Mouse (Mus musculus) midbrain, embryonic 12.5 days (tissue): ENCODE results near the gene Bckdk. TPM values are rescaled to one million over a fixed set of nuclear protein-coding genes. Genes with fewer than 3 reads are reported as not detected.
"Not testable (repeated sequence)": the region's sequence is repeated elsewhere in the genome, so short reads cannot be mapped to it uniquely, and the experiment has no call there.

Source experiments
- ATAC-seq: fragments of 200-750 bp; cut with Nextera tagmentation; 2 replicates; pipeline ENCODE4 v1.8.0; 2017; ENCODE audit warnings: low read depth, moderate TSS enrichment, moderate library complexity; ENCODE audit not compliant: low FRiP score
- H3K27ac ChIP-seq: fragments of 300-500 bp; sonication (generic); replicated peaks from 2 replicates; pipeline ENCODE4 v1.5.1; 2016; ENCODE audit warnings: mild to moderate bottlenecking
- H3K27me3 ChIP-seq: fragments of 300-500 bp; sonication (generic); 2 replicates; pipeline ENCODE4 v1.6.1; 2016; ENCODE audit warnings: mild to moderate bottlenecking
- H3K36me3 ChIP-seq: fragments of 300-500 bp; sonication (generic); 2 replicates; pipeline ENCODE4 v1.6.1; 2016
- H3K4me1 ChIP-seq: fragments of 300-500 bp; sonication (generic); 2 replicates; pipeline ENCODE4 v1.6.1; 2016
- H3K4me2 ChIP-seq: fragments of 300-500 bp; sonication (generic); replicated peaks from 2 replicates; pipeline ENCODE4 v1.6.1; 2016; ENCODE audit warnings: mild to moderate bottlenecking, moderate library complexity
- H3K4me3 ChIP-seq: fragments of 300-500 bp; sonication (generic); 2 replicates; pipeline ENCODE4 v1.5.1; 2016; ENCODE audit warnings: mild to moderate bottlenecking
- H3K9ac ChIP-seq: fragments of 300-500 bp; sonication (generic); replicated peaks from 2 replicates; pipeline ENCODE4 v1.6.1; 2016; ENCODE audit warnings: mild to moderate bottlenecking, moderate library complexity
- H3K9me3 ChIP-seq: fragments of 300-500 bp; sonication (generic); 2 replicates; pipeline ENCODE4 v1.6.1; 2016; ENCODE audit warnings: mild to moderate bottlenecking
- WGBS: fragments of 180-500 bp; shearing (Covaris S2); methylation state at CpG from one replicate; pipeline ENCODE4 v1.1.7; 2016; 5-methylcytosine and 5-hydroxymethylcytosine counted together
- polyA plus RNA-seq: library from polyadenylated mRNA; unstranded; fragments of >200 nt; fragmentation: Nextera tagmentation; extraction: Ambion mirVana; gene quantifications from 2 replicates; pipeline ENCODE4 v1.2.1, GENCODE M21; 2016

The Bckdk gene
- polyA plus RNA-seq, 1 experiment from 2014 or later = 83.7 TPM

DNA sequence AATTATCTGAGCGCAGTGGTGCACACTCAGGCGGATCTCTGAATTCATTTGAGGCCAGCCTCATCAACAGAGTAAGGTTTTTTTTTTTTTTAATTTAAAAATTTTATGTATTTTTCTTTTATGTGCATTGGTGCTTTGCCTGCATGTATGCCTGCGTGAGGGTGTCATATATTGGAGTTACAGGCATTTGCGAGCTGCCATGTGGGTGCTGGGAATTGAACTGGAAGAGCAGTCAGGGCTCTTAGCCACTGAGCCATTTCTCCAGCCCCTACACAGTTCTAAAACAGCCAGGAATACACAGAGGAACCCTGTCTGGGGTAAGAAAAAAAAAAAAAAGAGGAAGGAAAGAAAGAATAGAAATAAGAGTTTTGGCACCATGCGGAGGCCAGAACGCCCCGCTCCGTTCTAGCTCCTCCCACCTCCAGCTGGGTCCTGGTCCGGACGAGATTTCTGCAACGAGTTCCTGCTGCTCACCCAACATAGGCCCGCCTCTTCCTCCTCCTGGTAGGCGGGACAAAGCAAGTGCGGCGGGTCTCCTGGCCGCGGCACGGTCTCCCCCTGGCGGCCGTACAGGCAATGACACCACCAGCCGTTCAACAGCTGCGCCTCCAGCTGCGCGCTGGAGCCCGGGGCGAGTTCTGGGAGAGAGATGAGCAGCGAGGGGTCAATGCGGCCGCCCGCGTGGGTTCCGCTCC lies 31.3 kb downstream of the Bckdk start:
- peak; percentile 94 for ATAC-seq
- H3K4me3 ChIP-seq = peak overlapping the region; percentile 56
- H3K36me3 ChIP-seq = no peaks in the 10 kb centered on the region
- H3K4me2 ChIP-seq = peak overlapping the region; percentile 88
- peaks cover 13% of the 10 kb centered on the region for H3K27me3 ChIP-seq
- peaks cover 18% of the 10 kb centered on the region for H3K4me1 ChIP-seq
- 6% methylated on average over 31 of the region's 32 CpGs for WGBS
- H3K9me3 ChIP-seq = no peaks in the 10 kb centered on the region
- peak overlapping the region; percentile 43 for H3K27ac ChIP-seq
- H3K9ac ChIP-seq = peak overlapping the region; percentile 71

DNA sequence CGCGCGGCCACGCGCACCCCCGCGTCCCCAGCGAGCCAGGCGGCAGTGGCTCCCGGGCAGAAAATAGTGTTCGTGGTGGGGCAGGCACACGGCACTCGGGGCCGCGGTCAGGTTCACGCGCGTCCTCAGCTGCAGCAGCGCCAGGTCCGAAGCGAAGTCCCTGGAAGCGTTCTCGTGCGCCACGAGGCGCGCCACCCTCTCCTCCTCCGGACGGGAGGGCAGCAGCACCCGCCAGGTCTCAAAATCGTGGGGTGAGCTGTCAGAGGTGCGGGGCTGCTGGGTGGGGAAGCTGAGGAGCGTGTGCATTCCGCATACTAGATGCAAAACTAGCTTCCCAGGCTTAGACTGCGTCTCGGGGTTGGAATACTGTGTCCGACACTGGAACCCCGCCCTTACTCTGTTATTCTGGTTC lies 31.9 kb downstream of the Bckdk start:
- Histone ChIP-seq H3K36me3 (no peaks in the 10 kb centered on the region), H3K4me3 (peak overlapping the region; percentile 56), H3K4me2 (peak overlapping the region; percentile 88), H3K9ac (peak overlapping the region; percentile 71), H3K27me3 (peaks cover 10% of the 10 kb centered on the region; the same call in 1 of the 2 replicates), H3K27ac (peak overlapping the region; percentile 7; the same call in 1 of the 2 replicates), H3K4me1 (peaks cover 17% of the 10 kb centered on the region), H3K9me3 (no peaks in the 10 kb centered on the region)
- ATAC-seq = peak; percentile 42
- under 1% methylated on average over 36 of the region's 38 CpGs for WGBS

DNA sequence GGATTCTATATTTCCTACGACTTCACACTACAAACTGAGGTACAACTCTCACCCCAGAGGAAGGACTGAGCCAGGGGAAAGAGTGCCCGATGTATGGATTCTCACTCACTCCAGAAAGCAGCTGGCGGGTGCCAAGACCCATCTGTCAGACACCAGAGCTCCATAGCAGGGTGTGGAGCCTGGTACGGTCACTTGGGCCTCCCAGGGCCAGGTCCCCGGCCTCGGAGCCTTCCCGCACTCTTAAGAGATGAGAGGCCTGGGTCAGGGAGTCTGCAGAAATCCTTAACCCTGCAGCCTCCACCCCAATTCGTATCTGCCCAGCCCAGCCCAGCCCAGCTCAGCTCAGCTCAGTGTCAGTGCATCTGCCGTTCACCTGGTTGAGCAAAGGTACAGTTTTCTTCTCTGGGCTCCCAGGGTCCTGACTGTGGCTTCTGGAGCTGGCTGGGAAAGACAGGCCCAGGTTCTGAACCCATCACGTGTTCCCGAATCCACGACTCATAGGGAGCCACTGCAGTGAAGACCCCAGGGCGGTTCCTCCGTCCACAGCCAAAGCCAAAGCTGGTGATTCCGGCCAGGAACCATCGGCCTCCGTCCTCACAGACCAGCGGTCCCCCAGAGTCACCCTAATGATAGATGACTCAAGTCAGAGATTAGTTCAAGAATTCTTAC lies 32.5 kb downstream of the Bckdk start:
- no peak overlapping the region for H3K27ac ChIP-seq
- H3K4me3 ChIP-seq = peak overlapping the region; percentile 56
- peaks cover 17% of the 10 kb centered on the region for H3K4me1 ChIP-seq
- no peaks in the 10 kb centered on the region for H3K9me3 ChIP-seq
- H3K9ac ChIP-seq = peak overlapping the region; percentile 71
- 0 out of 2 replicates have a peak, but pooled peaks have one; percentile 10 for ATAC-seq
- H3K27me3 ChIP-seq = peaks cover 7% of the 10 kb centered on the region; the same call in 1 of the 2 replicates
- 57% methylated on average over 18 of the region's 18 CpGs for WGBS
- H3K36me3 ChIP-seq = no peaks in the 10 kb centered on the region
- peak overlapping the region; percentile 88 for H3K4me2 ChIP-seq

DNA sequence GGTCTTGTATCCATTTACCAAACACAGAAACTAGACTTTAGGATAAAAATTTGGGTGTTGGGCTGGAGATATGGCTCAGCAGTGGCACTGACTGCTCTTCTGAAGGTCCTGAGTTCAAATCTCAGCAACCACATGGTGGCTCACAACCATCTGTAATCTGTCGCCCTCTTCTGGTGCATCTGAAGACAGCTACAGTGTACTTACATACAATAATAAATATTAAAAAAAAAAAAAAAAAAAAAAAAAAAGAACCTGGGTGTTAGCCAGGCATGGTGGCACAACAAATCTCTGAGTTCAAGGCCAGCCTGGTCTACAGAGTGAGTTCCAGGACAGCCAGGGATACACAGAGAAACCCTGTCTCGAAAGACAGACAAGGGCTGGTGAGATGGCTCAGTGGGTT lies 38.2 kb downstream of the Bckdk start:
- not testable (repeated sequence) for H3K9ac ChIP-seq, H3K9me3 ChIP-seq, ATAC-seq, H3K4me1 ChIP-seq, H3K27ac ChIP-seq, H3K36me3 ChIP-seq, H3K4me2 ChIP-seq, H3K4me3 ChIP-seq
- peaks cover 36% of the 10 kb centered on the region for H3K27me3 ChIP-seq
- 55% methylated on average over 2 of the region's 2 CpGs for WGBS

GRCm38 (mm10) chr7:127944614-127945013 lies 40.7 kb downstream of the Bckdk start:
- Histone ChIP-seq H3K27ac (no peak overlapping the region), H3K36me3 (no peaks in the 10 kb centered on the region), H3K4me1 (no peaks in the 10 kb centered on the region), H3K27me3 (peaks cover 36% of the 10 kb centered on the region), H3K9me3 (no peaks in the 10 kb centered on the region), H3K4me3 (no peak overlapping the region), H3K9ac (no peak overlapping the region), H3K4me2 (no peak overlapping the region)
- no peak for ATAC-seq
- 17% methylated on average over 23 of the region's 23 CpGs for WGBS

DNA sequence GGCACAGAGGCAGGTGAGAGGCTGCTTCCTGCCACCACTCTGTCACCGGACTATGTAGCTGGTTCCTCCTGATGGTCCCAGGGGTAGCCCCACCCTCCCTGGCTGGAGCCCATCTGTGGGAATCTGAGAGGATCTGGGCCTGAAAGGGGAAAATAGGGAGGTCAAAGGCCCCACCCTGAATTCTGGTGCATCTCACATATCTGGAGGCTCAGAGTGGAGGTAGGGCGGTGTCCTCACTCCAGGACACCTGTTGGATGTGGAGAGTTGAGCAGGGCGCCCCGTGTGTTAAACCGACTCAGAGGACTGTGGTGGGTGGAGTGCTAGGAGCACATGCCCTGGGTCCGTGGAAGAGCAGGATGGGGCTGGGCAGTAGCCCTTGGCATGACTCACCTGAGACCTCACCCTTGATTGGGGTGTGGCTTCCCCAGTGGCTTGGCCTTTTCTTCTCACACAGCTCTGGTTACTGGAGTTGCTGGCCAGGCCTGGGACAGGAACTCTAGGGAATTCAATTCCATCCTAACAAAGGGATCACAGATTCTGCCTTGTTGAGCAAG lies 42.7 kb downstream of the Bckdk start, which contains the start of gene Prss36:
Gene Prss36, minus strand, starts transcription at position 256 of the 554 bp plus-strand sequence.
- H3K36me3 ChIP-seq = no peaks in the 10 kb centered on the region
- no peaks in the 10 kb centered on the region for H3K9me3 ChIP-seq
- H3K27ac ChIP-seq = no peak within 1 kb of the TSS
- no peak within 1 kb of the TSS for H3K9ac ChIP-seq
- ATAC-seq = no peak
- no peak within 1 kb of the TSS for H3K4me3 ChIP-seq
- 84% methylated on average over 6 of the region's 6 CpGs for WGBS
- peaks cover 36% of the 10 kb centered on the region for H3K27me3 ChIP-seq
- H3K4me2 ChIP-seq = no peak within 1 kb of the TSS
- no peaks in the 10 kb centered on the region for H3K4me1 ChIP-seq

DNA sequence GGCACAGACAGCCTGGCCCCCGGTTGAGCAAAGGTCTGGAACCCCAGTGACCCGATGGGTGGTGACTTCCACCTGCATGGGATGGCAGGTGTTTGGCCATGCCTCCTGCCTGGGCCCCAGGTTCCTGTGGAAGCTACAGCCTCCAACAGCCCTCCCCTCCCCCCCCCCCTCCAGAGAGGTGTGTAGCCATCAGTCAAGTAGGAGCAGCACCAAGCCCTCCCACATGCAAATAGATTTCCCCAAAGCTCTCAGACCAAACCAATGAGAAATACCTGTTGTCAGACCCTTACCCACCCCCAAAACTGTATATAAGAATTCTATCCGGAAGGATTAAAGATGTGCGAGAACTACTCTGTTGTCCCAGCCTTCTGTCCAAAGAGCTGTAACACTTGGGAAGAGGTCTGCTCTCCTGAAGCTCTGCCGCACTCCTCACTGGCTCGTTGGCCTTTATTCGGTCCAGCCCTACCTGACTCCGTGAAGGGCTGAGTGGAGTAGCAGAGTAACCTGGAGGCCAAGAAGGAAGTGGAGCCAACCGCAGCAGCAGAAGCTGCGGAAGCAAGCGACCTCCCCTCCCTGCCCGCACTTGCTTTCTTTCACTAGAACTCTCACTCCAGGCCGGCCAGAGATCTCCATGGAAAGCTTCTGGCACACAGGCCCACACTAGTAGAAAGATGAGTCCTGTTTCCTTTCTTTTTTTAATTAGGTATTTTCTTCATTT lies 49.1 kb downstream of the Bckdk start:
- Histone ChIP-seq H3K4me2 (no peak overlapping the region), H3K4me1 (no peaks in the 10 kb centered on the region), H3K36me3 (no peaks in the 10 kb centered on the region), H3K27ac (no peak overlapping the region), H3K4me3 (no peak overlapping the region), H3K9me3 (no peaks in the 10 kb centered on the region), H3K27me3 (no peaks in the 10 kb centered on the region), H3K9ac (no peak overlapping the region)
- 49% methylated on average over 13 of the region's 13 CpGs for WGBS
- ATAC-seq = no peak

DNA sequence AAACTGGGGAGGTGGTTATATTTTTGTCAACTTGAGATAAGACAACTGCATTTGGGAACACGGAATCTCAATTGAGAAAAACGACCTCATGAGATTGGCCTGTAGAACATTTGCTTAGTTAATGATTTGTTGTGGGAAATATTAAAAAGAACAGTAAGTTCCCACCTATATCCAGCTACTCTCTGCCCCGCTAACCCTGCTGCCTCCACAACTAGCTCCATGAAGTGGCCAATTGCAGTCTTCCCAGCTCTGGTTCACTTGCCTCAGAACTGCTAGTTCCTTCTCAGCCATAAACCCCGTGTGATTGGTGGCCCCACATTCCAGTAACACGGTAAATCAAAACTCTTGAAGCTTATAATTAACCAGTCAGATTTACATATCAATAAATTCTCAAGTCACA lies 55.5 kb downstream of the Bckdk start:
- Histone ChIP-seq H3K27me3 (no peaks in the 10 kb centered on the region), H3K4me3 (no peak overlapping the region), H3K36me3 (no peaks in the 10 kb centered on the region), H3K4me2 (no peak overlapping the region), H3K4me1 (no peaks in the 10 kb centered on the region), H3K9ac (no peak overlapping the region), H3K9me3 (no peaks in the 10 kb centered on the region), H3K27ac (no peak overlapping the region)
- no peak for ATAC-seq
- WGBS = 75% methylated on average over 5 of the region's 5 CpGs

Other genes starting within 250 kb of the Bckdk start
- 79.0 and 79.2 TPM in 2 replicates for gene Bcl7c, start 195.1 kb upstream of the Bckdk start, polyA plus RNA-seq
- 5.5 and 5.8 TPM in 2 replicates for gene Ctf1, start 191.3 kb upstream of the Bckdk start, polyA plus RNA-seq
- gene Ctf2, start 171.9 kb upstream of the Bckdk start, polyA plus RNA-seq = 0.13 and 0.21 TPM in 2 replicates
- 10.7 and 11.1 TPM in 2 replicates for gene Fbxl19, start 159.5 kb upstream of the Bckdk start, polyA plus RNA-seq
- gene Orai3, start 134.3 kb upstream of the Bckdk start, polyA plus RNA-seq = 6.2 and 8.1 TPM in 2 replicates
- 22.9 and 23.7 TPM in 2 replicates for gene Setd1a, start 127.4 kb upstream of the Bckdk start, polyA plus RNA-seq
- not detected in 2 replicates for gene Gm49388, start 118.5 kb upstream of the Bckdk start, polyA plus RNA-seq
- 8.1 and 8.3 TPM in 2 replicates for gene Hsd3b7, start 103.5 kb upstream of the Bckdk start, polyA plus RNA-seq
- gene Stx4a, start 79.8 kb upstream of the Bckdk start, polyA plus RNA-seq = 20.1 and 21.5 TPM in 2 replicates
- gene Stx1b, start 79.5 kb upstream of the Bckdk start, polyA plus RNA-seq = 16.3 and 19.9 TPM in 2 replicates
- 22.5 and 24.6 TPM in 2 replicates for gene Zfp646, start 27.9 kb upstream of the Bckdk start, polyA plus RNA-seq
- 39.0 and 39.2 TPM in 2 replicates for gene Zfp668, start 27.3 kb upstream of the Bckdk start, polyA plus RNA-seq
- 0.77 and 0.79 TPM in 2 replicates for gene Prss53, start 13.1 kb upstream of the Bckdk start, polyA plus RNA-seq
- not detected in 2 replicates for gene Gm21974, start 8.6 kb upstream of the Bckdk start, polyA plus RNA-seq
- gene Vkorc1, start 8.5 kb upstream of the Bckdk start, polyA plus RNA-seq = 42.7 and 54.4 TPM in 2 replicates
- gene Kat8, start 8.4 kb downstream of the Bckdk start, polyA plus RNA-seq = 54.4 and 55.2 TPM in 2 replicates
- gene Prss8, start 26.0 kb downstream of the Bckdk start, polyA plus RNA-seq = 0.43 and 1.3 TPM in 2 replicates
- gene Prss36, start 42.6 kb downstream of the Bckdk start, polyA plus RNA-seq = 9.3 and 10.4 TPM in 2 replicates
- 518 and 540 TPM in 2 replicates for gene Fus, start 63.4 kb downstream of the Bckdk start, polyA plus RNA-seq
- 8.0 and 9.1 TPM in 2 replicates for gene Pycard, start 89.8 kb downstream of the Bckdk start, polyA plus RNA-seq
- gene Trim72, start 99.9 kb downstream of the Bckdk start, polyA plus RNA-seq = not detected in 2 replicates
- gene Itgam, start 158.6 kb downstream of the Bckdk start, polyA plus RNA-seq = 0.42 and 1.0 TPM in 2 replicates
- gene Gm49368, start 158.6 kb downstream of the Bckdk start, polyA plus RNA-seq = not detected in 2 replicates
- gene Itgax, start 225.5 kb downstream of the Bckdk start, polyA plus RNA-seq = 0.05 TPM in 1 of 2 replicates, not detected in the other